Mouse (Mus musculus): ENCODE measurements around the gene Nkiras1. TPM values are rescaled to one million over a fixed set of nuclear protein-coding genes. Genes with fewer than 3 reads are reported as not detected.
A peak's percentile ranks its signal among the peaks of the same experiment; 100 is the strongest.
"Not testable (repeated sequence)": the region's sequence is repeated elsewhere in the genome, so short reads cannot be mapped to it uniquely, and the experiment has no call there.

Nkiras1 gene
- total RNA-seq (2017), result 23.6 and 27.5 TPM in 2 replicates

- ATAC-seq (ENCODE audit: extremely low read depth, insufficient number of reproducible peaks, low FRiP score, poor library complexity, severe bottlenecking), result peak; percentile 97
Measured at GRCm38 (mm10) chr14:18270529-18271441, at the start of gene Nkiras1, which contains the start of gene Rpl15. TSS of gene Nkiras1 (plus strand) at chr14:18271136. TSS of gene Rpl15 (minus strand) at chr14:18271391.

DNA sequence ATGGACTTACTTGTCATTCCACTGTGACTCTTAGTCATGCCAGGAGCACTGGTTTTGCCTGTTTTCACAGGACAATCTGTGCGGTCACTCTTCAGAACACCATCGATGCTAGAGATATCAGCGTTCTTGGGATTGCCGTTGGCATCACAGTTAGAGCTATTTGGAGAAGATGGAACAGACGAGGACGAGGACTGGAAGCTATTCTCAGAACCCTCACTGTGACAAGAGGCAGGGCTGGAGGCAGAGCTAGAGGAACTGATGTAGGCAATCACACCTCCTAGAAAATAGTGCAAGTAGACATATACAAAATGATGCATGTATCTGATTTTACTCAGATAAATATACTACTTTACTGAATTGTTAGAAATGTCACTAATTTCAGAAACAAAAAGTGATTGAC is 49.0 kb upstream of the Nkiras1 start:
- no peak for ATAC-seq (ENCODE audit: extremely low read depth, insufficient number of reproducible peaks, low FRiP score, poor library complexity, severe bottlenecking)

- ATAC-seq (ENCODE audit: extremely low read depth, insufficient number of reproducible peaks, low FRiP score, poor library complexity, severe bottlenecking), result not testable (repeated sequence)
Measured at GRCm38 (mm10) chr14:18225431-18225830, 45.5 kb upstream of the Nkiras1 start.

- not testable (repeated sequence) for ATAC-seq (ENCODE audit: extremely low read depth, insufficient number of reproducible peaks, low FRiP score, poor library complexity, severe bottlenecking)
Measured at GRCm38 (mm10) chr14:18226181-18226580, 44.8 kb upstream of the Nkiras1 start.

DNA sequence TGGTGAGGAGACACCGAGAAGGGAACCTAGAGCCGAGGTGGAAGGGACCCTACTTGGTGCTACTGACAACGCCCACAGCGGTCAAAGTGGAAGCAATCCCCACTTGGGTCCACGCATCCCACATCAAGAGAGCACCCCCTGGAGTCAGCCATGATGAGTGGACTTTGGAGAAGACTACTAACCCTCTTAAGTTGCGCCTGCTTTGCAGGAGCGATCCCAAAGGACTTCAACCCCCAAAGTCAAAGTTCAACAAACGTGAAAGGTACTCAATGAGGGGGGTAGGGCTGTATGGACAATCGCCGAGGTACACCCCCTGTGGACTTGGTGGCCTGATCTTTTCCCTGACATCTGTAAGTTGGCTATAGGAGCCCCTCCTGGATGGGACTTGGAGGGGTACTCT is 41.2 kb upstream of the Nkiras1 start:
- ATAC-seq (ENCODE audit: extremely low read depth, insufficient number of reproducible peaks, low FRiP score, poor library complexity, severe bottlenecking), result not testable (repeated sequence)

DNA sequence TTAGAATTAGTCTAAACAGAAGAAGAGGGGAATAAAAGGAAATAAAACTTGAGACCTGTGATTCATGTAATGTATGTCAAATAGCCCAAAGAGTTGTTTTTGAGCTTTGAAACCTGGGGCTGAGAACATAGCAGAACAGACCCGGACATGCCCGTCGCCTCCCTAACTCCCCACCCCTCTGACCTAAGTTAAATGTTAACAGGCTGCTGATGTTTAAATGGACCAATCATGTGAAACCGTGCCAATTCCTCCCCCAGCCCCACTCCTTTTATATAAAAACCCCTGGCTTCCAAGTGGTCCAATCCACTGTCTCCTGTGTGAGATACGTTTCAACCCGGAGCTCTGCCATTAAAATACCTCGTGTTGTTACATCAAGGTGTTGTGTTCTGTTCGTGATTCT is 39.1 kb upstream of the Nkiras1 start:
- not testable (repeated sequence) for ATAC-seq (ENCODE audit: extremely low read depth, insufficient number of reproducible peaks, low FRiP score, poor library complexity, severe bottlenecking)

GRCm38 (mm10) chr14:18233076-18233475 is 37.9 kb upstream of the Nkiras1 start:
- ATAC-seq (ENCODE audit: extremely low read depth, insufficient number of reproducible peaks, low FRiP score, poor library complexity, severe bottlenecking), result no peak

DNA sequence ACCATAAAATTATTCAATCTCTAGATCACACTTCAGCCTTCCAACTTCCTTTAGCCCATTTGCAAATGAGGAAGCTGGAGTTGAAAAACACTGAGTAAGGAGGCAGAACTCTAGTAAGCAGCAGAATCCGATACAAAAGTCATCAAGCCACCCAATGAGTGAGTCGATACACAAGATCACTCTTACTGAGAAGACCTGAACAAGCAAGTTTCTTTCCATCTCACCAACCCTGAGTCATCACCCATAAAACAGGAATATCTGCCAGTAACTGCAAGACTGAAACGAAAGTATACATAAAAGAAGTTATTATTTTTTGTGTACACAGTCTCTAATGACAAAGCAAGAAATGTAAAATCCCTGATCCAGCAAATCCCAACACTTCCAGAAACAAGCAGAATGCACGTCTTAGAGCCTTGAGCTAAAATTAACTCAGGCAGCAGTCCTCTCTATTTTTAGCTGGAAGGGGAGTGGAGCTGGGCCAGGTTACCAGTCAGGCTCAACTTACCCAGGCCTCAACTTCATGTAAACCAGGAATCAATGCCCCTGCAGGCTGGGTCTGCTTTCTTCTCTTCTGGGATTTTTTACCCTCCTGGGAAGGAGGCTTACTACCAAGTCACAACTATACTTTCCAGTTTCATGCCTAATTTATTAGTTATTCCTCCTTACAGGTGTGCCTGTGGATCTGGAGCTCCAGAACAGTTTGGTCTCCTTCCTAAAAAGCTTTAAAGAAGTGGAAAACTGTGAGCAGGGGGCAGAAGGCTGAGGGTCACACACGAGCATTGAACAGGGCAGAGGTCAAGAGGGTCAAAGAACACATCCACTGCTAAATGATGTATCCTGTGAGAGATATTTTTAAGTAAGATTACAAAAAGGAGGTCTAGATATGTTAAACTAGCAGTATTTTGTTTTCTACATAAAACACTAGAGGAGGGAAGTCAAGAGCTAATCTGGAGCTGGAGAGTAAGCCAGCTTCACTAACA is 36.7 kb upstream of the Nkiras1 start:
- ATAC-seq (ENCODE audit: extremely low read depth, insufficient number of reproducible peaks, low FRiP score, poor library complexity, severe bottlenecking), result no peak

DNA sequence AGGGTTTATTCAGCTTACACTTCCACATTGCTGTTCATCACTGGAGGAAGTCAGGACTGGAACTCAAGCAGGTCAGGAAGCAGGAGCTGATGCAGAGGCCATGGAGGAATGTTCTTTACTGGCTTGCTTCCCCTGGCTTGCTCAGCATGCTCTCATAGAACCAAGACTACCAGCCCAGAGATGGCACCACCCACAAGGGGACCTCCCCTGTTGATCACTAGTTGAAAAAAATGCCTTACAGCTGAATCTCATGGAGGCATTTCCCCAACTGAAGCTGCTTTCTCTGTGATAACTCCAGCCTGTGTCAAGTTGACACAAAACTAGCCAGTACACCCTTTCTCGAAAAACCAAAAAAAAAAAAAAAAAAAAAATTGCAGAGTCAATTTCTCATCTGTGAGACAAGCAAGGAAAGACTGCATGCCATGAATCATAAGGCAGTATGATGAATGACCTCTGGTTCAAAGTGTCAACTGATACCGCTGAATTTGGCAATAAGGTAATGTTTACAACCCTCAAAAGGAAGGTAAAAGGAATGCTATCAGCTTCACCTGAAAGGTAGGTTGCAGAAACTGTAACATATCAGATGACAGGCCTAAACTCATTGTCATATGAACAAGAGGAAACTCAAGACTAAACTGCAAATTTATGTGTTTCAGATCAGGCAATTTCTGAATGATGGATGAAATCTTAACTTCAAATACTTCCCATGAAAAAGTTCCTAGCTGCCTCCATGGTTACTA is 34.3 kb upstream of the Nkiras1 start:
- ATAC-seq (ENCODE audit: extremely low read depth, insufficient number of reproducible peaks, low FRiP score, poor library complexity, severe bottlenecking), result not testable (repeated sequence)

- ATAC-seq (ENCODE audit: extremely low read depth, insufficient number of reproducible peaks, low FRiP score, poor library complexity, severe bottlenecking), result no peak
Measured at GRCm38 (mm10) chr14:18237381-18237780, 33.6 kb upstream of the Nkiras1 start.

GRCm38 (mm10) chr14:18238131-18238749 is 32.7 kb upstream of the Nkiras1 start:
- peak; percentile 81 for ATAC-seq (ENCODE audit: extremely low read depth, insufficient number of reproducible peaks, low FRiP score, poor library complexity, severe bottlenecking)

- ATAC-seq (ENCODE audit: extremely low read depth, insufficient number of reproducible peaks, low FRiP score, poor library complexity, severe bottlenecking), result peak; percentile 68
Measured at GRCm38 (mm10) chr14:18238750-18239731, 31.9 kb upstream of the Nkiras1 start, which contains the start of gene Nr1d2. TSS of gene Nr1d2 (minus strand) at chr14:18239127.

- no peak for ATAC-seq (ENCODE audit: extremely low read depth, insufficient number of reproducible peaks, low FRiP score, poor library complexity, severe bottlenecking)
Measured at GRCm38 (mm10) chr14:18240132-18240531, 30.8 kb upstream of the Nkiras1 start.

- no peak for ATAC-seq (ENCODE audit: extremely low read depth, insufficient number of reproducible peaks, low FRiP score, poor library complexity, severe bottlenecking)
Measured at GRCm38 (mm10) chr14:18241786-18242185, 29.1 kb upstream of the Nkiras1 start.

GRCm38 (mm10) chr14:18242638-18243130 is 28.3 kb upstream of the Nkiras1 start:
- no peak for ATAC-seq (ENCODE audit: extremely low read depth, insufficient number of reproducible peaks, low FRiP score, poor library complexity, severe bottlenecking)

- ATAC-seq (ENCODE audit: extremely low read depth, insufficient number of reproducible peaks, low FRiP score, poor library complexity, severe bottlenecking), result no peak
Measured at GRCm38 (mm10) chr14:18261203-18261602, 9.7 kb upstream of the Nkiras1 start.

DNA sequence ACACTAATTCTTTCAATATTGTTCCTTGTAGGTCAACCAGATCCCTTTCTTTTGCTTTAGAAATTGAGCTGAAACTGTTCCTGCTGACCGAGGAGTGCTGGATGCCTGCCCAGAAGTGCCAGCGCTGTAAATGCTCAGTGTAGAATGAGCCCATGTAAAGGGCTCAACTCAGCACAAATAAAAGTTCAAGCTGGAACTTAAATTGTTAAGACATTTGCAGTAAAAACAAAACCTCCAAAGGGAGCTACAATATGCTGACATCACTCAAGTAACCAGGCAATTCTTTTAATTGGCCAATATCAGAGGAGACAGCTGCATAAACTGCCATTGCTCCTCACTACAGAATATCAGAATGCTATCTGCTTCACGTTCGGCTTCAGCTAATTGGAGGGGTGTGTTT is 7.5 kb upstream of the Nkiras1 start:
- no peak for ATAC-seq (ENCODE audit: extremely low read depth, insufficient number of reproducible peaks, low FRiP score, poor library complexity, severe bottlenecking)

Data from neutrophil, adult 5-6 weeks (primary cell).